Mouse (Mus musculus) forelimb bud, embryonic 11.5 days (tissue): ENCODE measurements at regions not wholly inside any gene's neighbourhood (a gene's known extent, or its start where the extent isn't known, plus 50 kb on each side); places are given as distances from the start of the nearest gene placed in this dataset.

Experiments
- DNase-seq: peaks from one replicate; pipeline ENCODE4 v3.0.0-alpha.2; 2012; ENCODE audit warnings: low read depth, low spot score

- DNase-seq, result no peak
These were observed 122.1 kb upstream of the Topaz1 start for GRCm38 (mm10) chr9:122625081-122625480.

- no peak for DNase-seq
These were observed 120.8 kb upstream of the Topaz1 start for GRCm38 (mm10) chr9:122626346-122626745.

- no peak for DNase-seq
These were observed 117.8 kb upstream of the Topaz1 start for GRCm38 (mm10) chr9:122629171-122629904.

GRCm38 (mm10) chr9:122631793-122632192, 115.4 kb upstream of the Topaz1 start:
- no peak for DNase-seq

GRCm38 (mm10) chr9:122633484-122633883, 113.7 kb upstream of the Topaz1 start:
- DNase-seq, result no peak

- DNase-seq, result no peak
These were observed 111.8 kb upstream of the Topaz1 start for GRCm38 (mm10) chr9:122635138-122635964.

- no peak for DNase-seq
These were observed 109.6 kb upstream of the Topaz1 start for GRCm38 (mm10) chr9:122637591-122637990.

- no peak for DNase-seq
These were observed 107.9 kb upstream of the Topaz1 start for GRCm38 (mm10) chr9:122639239-122639638.

GRCm38 (mm10) chr9:122642913-122643312, 104.2 kb upstream of the Topaz1 start:
- DNase-seq, result no peak

GRCm38 (mm10) chr9:122645569-122645968, 101.6 kb upstream of the Topaz1 start:
- peak; percentile 46 for DNase-seq

- no peak for DNase-seq
These were observed 96.3 kb upstream of the Topaz1 start for GRCm38 (mm10) chr9:122650862-122651261.

GRCm38 (mm10) chr9:122655583-122655982, 91.6 kb upstream of the Topaz1 start:
- DNase-seq, result no peak

GRCm38 (mm10) chr9:122660050-122660449, 87.1 kb upstream of the Topaz1 start:
- no peak for DNase-seq

GRCm38 (mm10) chr9:122666978-122667645, 80.0 kb upstream of the Topaz1 start:
- DNase-seq, result no peak

GRCm38 (mm10) chr9:122667646-122667981, 79.5 kb upstream of the Topaz1 start:
- DNase-seq, result no peak

GRCm38 (mm10) chr9:122673777-122674176, 73.4 kb upstream of the Topaz1 start:
- DNase-seq, result no peak

GRCm38 (mm10) chr9:122678001-122678696, 69.0 kb upstream of the Topaz1 start:
- no peak for DNase-seq

- DNase-seq, result peak; percentile 26
These were observed 60.0 kb upstream of the Topaz1 start for GRCm38 (mm10) chr9:122687170-122687569.

- peak; percentile 36 for DNase-seq
These were observed 55.3 kb upstream of the Topaz1 start for GRCm38 (mm10) chr9:122691879-122692278.

GRCm38 (mm10) chr9:122695724-122696123, 51.4 kb upstream of the Topaz1 start:
- no peak for DNase-seq
